Mouse (Mus musculus) CH12.LX (cell line): Measurements from ENCODE around the gene Olfr313.

Experiments
- BHLHE40 ChIP-seq: IDR thresholded peaks from 2 replicates; pipeline ENCODE4 v1.6.1; 2011; ENCODE audit warnings: mild to moderate bottlenecking, low read depth, low read length, improper control_type of control experiment
- CTCF ChIP-seq, 2 experiments: IDR thresholded peaks in 1 of 2; conservative IDR thresholded peaks in 1 of 2; 2 replicates each; pipeline ENCODE4 v1.5.1; 2011 to 2012; ENCODE audit warnings: low read depth in 2 of 2, low read length in 2 of 2, improper control_type of control experiment in 1 of 2, inconsistent platforms in 1 of 2, mild to moderate bottlenecking in 1 of 2, moderate library complexity in 1 of 2
- E2F4 ChIP-seq: IDR thresholded peaks from 2 replicates; pipeline ENCODE4 v1.6.1; 2011; ENCODE audit warnings: low read depth, low read length, improper control_type of control experiment; ENCODE audit not compliant: insufficient replicate concordance
- MAX ChIP-seq: IDR thresholded peaks from 2 replicates; pipeline ENCODE4 v1.6.1; 2011; ENCODE audit warnings: low read length, improper control_type of control experiment
- MEF2A ChIP-seq: IDR thresholded peaks from 2 replicates; pipeline ENCODE4 v1.6.1; 2014; ENCODE audit warnings: low read depth, mild to moderate bottlenecking, inconsistent platforms, low read length, improper control_type of control experiment, borderline replicate concordance
- POLR2A ChIP-seq: IDR thresholded peaks from 2 replicates; pipeline ENCODE4 v1.6.1; 2011; ENCODE audit warnings: low read depth, mild to moderate bottlenecking, improper control_type of control experiment, low read length
- RCOR1 ChIP-seq: conservative IDR thresholded peaks from 2 replicates; pipeline ENCODE4 v1.6.1; 2012; ENCODE audit warnings: low read depth, mild to moderate bottlenecking, inconsistent platforms, low read length, improper control_type of control experiment
- SIN3A ChIP-seq: IDR thresholded peaks from 2 replicates; pipeline ENCODE4 v1.6.1; 2012; ENCODE audit warnings: low read length, improper control_type of control experiment, inconsistent platforms
- USF1 ChIP-seq: IDR thresholded peaks from 2 replicates; pipeline ENCODE4 v1.6.1; 2014; ENCODE audit warnings: low read depth, mild to moderate bottlenecking, inconsistent platforms, low read length, improper control_type of control experiment
- ZC3H11A ChIP-seq: IDR thresholded peaks from 2 replicates; pipeline ENCODE4 v1.6.1; 2012; ENCODE audit warnings: low read depth, mild to moderate bottlenecking, inconsistent platforms, low read length, improper control_type of control experiment

DNA sequence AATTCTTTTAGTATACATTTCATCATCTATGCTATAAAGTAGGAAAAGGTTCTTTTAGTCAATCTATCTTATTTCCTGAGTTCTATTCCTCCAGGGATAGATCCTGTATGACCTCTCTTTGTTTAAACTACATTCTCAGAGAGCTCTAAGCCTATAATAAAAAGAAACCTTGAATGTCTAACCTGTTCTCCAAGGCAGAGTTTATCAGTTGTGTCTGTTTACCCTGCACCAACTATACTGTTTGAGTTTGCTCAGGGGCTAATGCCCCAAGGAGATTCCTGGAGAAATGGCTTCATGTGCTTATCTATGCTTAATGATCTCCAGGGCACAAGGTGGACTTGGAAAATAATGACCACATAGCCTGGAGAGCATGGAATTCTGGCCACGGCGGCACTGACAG is 10.4 kb upstream of the Olfr313 start:
- no peak for TF ChIP-seq MEF2A
- TF ChIP-seq SIN3A = no peak
- TF ChIP-seq MAX = no peak
- TF ChIP-seq ZC3H11A = no peak
- no peak for TF ChIP-seq E2F4
- no peak for TF ChIP-seq CTCF (conservative IDR thresholded peaks at IDR 0.05 in 1 of 2, IDR thresholded peaks at IDR 0.05 in 1 of 2; ENCODE audit: low read depth in 2 of 2, low read length in 2 of 2)
- TF ChIP-seq RCOR1 = no peak
- no peak for TF ChIP-seq POLR2A
- TF ChIP-seq BHLHE40 = no peak
- TF ChIP-seq USF1 = no peak
